Mouse (Mus musculus) monocyte, adult 2 months (primary cell): ENCODE measurements around the gene Ctnnd2.

Experiments
- DNase-seq, 2 experiments: peaks; one replicate each; pipeline ENCODE4 v3.0.0; 2022; ENCODE audit warnings: low spot score in 2 of 2, low read depth in 1 of 2

Gene Ctnnd2

GRCm38 (mm10) chr15:30240881-30241280 is 68.5 kb downstream of the Ctnnd2 start:
- no peak for DNase-seq

- DNase-seq: no peak
Measured at GRCm38 (mm10) chr15:30268822-30269221, 96.4 kb downstream of the Ctnnd2 start.

- DNase-seq: no peak
Measured at GRCm38 (mm10) chr15:30271141-30271572, 98.8 kb downstream of the Ctnnd2 start.

GRCm38 (mm10) chr15:30272326-30272725 is 99.9 kb downstream of the Ctnnd2 start:
- DNase-seq: no peak

GRCm38 (mm10) chr15:30275721-30276120 is 103.3 kb downstream of the Ctnnd2 start:
- DNase-seq: no peak

- DNase-seq: no peak
Measured at GRCm38 (mm10) chr15:30276691-30277090, 104.3 kb downstream of the Ctnnd2 start.

GRCm38 (mm10) chr15:30278610-30279009 is 106.2 kb downstream of the Ctnnd2 start:
- no peak for DNase-seq

GRCm38 (mm10) chr15:30285572-30286244 is 113.3 kb downstream of the Ctnnd2 start:
- DNase-seq: no peak

GRCm38 (mm10) chr15:30286245-30286642 is 113.9 kb downstream of the Ctnnd2 start:
- no peak for DNase-seq

- no peak for DNase-seq
Measured at GRCm38 (mm10) chr15:30302824-30303223, 130.4 kb downstream of the Ctnnd2 start.

GRCm38 (mm10) chr15:30306437-30306836 is 134.0 kb downstream of the Ctnnd2 start:
- DNase-seq: no peak

GRCm38 (mm10) chr15:30322543-30322942 is 150.2 kb downstream of the Ctnnd2 start:
- DNase-seq: no peak

- no peak for DNase-seq
Measured at GRCm38 (mm10) chr15:30333336-30334310, 161.2 kb downstream of the Ctnnd2 start.

- DNase-seq: no peak
Measured at GRCm38 (mm10) chr15:30338585-30339197, 166.3 kb downstream of the Ctnnd2 start.

GRCm38 (mm10) chr15:30345754-30346153 is 173.4 kb downstream of the Ctnnd2 start:
- DNase-seq: no peak

- no peak for DNase-seq
Measured at GRCm38 (mm10) chr15:30364491-30364890, 192.1 kb downstream of the Ctnnd2 start.

- DNase-seq: no peak
Measured at GRCm38 (mm10) chr15:30369997-30370396, 197.6 kb downstream of the Ctnnd2 start.

- no peak for DNase-seq
Measured at GRCm38 (mm10) chr15:30371151-30371550, 198.8 kb downstream of the Ctnnd2 start.

GRCm38 (mm10) chr15:30373654-30374215 is 201.3 kb downstream of the Ctnnd2 start:
- DNase-seq: no peak

GRCm38 (mm10) chr15:30374907-30375306 is 202.5 kb downstream of the Ctnnd2 start:
- DNase-seq: no peak
